Mouse (Mus musculus) spleen, postnatal 36 days (tissue): ENCODE measurements at regions not wholly inside any gene's neighbourhood (a gene's known extent, or its start where the extent isn't known, plus 50 kb on each side); places are given as distances from the start of the nearest gene placed in this dataset.

Source experiments
- DNase-seq, 2 experiments: peaks; one replicate each; pipeline ENCODE4 v3.0.0; 2022; ENCODE audit warnings: low spot score in 2 of 2, mixed read lengths in 1 of 2

DNA sequence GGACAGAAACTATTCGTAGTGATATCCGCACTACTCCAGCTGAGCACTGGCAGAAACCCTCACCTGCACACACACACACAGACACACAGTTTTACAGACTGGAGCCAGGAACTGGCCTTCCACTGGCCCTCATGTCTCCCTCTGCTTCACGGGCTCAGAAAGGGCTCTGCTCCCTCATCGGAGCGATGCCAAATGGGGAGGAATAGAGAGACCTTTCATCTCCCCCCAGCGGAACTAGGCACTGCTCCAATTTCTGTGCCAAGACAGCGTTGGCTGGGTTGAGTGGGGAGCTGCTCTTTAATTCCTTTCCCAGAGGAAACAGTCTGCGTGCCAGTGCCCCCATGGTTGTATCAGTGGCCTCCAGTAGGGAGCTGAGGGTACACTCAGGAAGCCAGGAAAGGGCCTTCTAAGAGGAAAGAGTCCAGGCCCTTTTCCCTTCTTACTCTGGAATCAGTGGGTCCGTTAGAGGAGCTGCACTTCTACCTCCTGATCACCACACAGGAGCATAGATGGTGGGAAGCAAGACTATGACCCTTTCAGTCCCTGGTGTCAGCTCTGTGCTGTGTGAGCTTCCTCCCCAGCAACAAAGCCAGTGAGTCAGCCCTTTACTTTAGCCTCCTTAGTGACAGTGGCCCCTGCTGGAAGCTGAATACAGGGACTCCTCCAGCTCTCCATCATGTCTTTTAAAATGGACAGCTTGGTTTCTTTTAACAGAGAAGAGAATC lies 452.7 kb downstream of the Rps24 start:
- no peak for DNase-seq

GRCm38 (mm10) chr14:24945716-24946115 lies 458.8 kb downstream of the Rps24 start:
- no peak for DNase-seq

DNA sequence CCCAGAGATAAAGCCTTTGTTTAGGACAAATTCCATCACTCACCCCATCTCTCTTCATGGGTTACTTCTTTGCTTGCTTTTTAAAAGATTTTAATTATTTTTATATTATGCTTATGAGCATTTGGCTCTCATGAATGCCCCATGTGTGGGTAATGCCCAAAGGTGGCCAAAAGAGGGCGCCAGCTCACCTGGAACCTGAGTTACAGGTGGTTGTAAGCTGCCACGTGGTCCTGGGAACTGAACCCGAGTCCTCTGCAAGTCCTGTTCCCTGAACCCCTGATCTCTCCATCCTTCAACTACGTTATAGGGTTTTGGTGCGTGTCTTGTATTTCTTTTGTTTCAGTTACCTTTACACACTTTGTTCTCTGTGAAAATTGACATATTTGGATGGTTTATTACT lies 460.2 kb downstream of the Rps24 start:
- no peak for DNase-seq

GRCm38 (mm10) chr14:24955891-24956410 lies 469.0 kb downstream of the Rps24 start:
- no peak for DNase-seq

- no peak for DNase-seq
These were observed 469.7 kb downstream of the Rps24 start for GRCm38 (mm10) chr14:24956528-24957210.

DNA sequence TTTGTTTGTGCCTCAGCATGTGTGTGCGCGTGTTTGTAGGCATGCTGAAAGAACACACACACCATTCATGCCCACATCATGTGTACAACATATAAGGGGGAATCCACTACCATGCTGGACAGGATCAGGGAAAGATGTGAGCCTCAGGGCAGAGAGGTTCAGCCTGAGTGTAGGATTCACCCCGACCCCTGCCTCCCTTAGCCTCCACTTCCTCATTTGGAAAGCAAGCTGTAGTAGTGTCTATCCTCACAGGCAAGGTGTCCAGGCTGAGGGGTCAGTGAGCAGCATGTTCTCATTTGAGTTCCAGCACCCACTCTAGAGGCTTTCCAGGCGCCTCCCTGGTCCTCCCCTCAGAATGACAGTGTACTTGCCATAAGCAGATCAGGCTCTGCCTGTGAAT lies 470.5 kb downstream of the Rps24 start:
- no peak for DNase-seq

GRCm38 (mm10) chr14:24958821-24959220 lies 471.9 kb downstream of the Rps24 start:
- no peak for DNase-seq

- DNase-seq = no peak
These were observed 472.5 kb downstream of the Rps24 start for GRCm38 (mm10) chr14:24959401-24959800.

DNA sequence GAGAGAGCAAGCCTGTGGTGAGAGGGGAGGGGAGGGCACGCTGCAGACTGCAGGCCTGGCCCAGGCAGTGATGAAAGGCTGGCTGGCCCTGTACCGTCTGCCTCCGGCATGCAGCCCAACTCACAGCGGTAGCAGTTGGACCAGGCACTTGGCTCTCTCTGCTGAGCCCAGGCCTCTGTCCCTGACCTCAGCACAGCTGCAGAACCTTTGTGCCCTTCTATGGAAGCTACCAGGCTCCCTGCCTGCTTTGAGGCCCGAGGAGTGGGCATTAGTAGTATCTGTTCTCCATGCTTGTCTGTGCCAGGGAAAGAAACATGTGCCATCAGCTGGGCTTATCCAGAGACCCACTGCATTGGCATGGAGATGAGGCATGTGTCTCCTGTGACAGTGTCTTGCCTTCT lies 473.2 kb downstream of the Rps24 start:
- DNase-seq = no peak

DNA sequence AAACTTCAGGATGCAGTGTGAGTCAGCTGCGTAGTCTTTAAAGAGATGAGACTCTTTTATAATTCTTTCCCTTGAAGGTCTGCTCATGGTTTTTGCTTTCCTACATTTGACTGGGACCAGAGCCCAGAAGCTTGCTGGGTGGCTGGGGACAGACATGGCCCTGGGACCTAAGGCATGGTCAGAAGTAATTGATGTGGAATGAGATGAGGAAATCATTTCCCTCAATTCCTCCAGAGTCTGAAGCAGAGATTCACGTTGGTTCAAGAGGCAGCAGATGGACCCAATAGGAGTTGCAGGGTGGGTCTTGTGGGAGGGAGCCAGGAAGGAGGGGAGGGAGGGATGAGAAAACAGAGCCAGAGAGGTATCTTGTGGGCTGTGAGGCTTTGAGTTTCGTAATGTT lies 473.9 kb downstream of the Rps24 start:
- DNase-seq = no peak

- no peak for DNase-seq
These were observed 474.8 kb downstream of the Rps24 start for GRCm38 (mm10) chr14:24961721-24962120.

DNA sequence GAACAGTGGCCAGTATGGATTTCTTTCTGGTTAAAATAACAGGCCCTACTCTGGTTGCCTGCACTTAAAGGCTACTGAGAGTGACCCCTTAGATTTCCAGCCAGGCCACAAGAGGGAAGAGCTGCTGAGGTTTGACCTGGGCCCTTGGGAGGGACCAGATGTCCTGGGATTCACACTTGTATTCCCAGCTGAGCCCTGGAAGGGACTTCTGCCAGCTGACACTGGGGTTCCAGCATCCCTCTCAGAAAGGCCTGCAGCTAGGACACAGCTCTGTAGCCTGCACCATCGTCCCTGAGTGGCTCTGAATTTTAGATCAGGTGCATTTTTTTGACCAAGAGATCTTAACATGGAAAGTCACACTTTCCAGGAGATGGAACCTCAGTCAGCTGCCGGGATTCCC lies 482.7 kb downstream of the Rps24 start:
- no peak for DNase-seq

DNA sequence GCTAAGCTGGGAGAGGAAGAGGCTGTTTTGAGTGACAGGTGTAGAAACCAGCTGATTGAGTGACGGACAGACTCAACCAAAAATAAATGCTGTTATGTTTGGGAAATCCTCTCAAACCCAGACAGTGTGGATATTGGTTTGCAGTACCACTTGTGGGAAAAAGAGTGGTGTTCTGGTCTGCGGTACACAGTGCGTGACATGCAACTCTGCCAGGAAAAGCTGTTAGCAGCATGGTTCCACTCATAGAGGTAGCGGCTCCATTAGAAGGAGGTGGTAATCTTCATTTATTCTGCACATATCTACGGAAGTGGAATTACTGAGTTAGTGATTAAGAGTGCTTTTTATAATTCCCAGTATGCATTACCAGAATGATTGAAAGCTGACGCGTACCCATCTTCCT lies 485.4 kb downstream of the Rps24 start:
- no peak for DNase-seq

- no peak for DNase-seq
These were observed 485.9 kb upstream of the Zmiz1 start for GRCm38 (mm10) chr14:24973039-24973438.

- DNase-seq = no peak
These were observed 485.4 kb upstream of the Zmiz1 start for GRCm38 (mm10) chr14:24973591-24973990.

DNA sequence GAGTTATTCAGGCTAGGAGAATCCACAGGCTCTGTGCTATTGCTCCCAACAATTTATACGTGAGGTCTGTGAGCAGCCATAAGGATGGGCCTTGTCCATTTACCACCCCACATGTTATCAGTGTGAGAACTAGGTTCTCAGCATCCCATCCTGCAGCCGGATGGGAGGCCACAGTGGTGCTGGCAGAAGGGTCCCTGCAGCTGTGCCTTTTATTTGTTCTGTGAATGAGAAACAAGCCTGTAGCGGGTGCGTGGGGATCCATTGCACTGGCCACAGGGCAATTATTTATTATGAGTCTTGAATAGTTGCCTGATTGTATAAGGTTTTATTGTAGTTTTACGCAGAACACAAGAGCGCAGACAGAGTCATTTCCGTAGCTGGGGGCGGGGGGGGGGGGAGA lies 476.5 kb upstream of the Zmiz1 start:
- DNase-seq = no peak

DNA sequence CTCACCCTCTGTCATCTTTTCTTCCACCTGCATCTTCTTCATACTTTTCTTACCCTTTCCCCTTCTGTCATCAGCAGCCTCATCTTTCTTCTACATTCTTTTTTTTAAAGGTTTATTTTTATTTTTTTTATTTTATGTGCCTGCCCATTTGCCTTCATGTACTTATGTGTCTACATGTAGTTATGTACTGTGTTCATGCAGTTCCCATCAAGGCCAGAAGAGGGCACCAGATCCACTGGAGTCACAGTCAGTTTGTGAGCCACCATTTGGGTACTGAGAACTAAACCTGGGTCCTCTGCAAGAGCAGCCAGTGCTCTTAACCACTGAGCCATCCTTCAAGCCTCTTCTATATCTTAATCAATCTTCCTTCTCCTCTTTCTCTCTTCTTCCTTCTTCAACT lies 475.7 kb upstream of the Zmiz1 start:
- no peak for DNase-seq

- no peak for DNase-seq
These were observed 473.1 kb upstream of the Zmiz1 start for GRCm38 (mm10) chr14:24985806-24986359.

DNA sequence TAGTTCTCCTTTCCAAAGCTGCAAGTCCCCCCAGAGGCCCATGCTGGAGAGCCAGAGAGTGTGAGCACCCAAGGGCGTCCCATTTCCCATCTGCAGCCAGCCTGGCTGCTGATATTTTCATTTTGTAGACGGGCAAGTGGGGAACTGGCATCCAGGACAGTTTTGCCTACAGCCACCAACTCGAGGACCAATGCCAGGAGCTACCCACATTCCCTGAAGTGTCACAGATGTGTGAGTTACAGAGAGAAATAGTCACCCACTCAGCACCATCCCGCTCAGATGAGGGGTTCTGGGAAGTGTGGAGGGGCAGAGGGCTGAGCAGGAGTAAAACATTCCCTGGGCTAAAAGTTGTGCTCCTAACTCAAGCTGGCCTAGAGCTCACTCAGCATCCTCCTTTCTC lies 472.6 kb upstream of the Zmiz1 start:
- DNase-seq = no peak

GRCm38 (mm10) chr14:24993751-24994658 lies 465.0 kb upstream of the Zmiz1 start:
- DNase-seq = no peak

GRCm38 (mm10) chr14:24995226-24995625 lies 463.8 kb upstream of the Zmiz1 start:
- DNase-seq = no peak
